Mouse (Mus musculus) heart, adult 18-20 months (tissue): ENCODE results near the gene Wdr25. TPM values are rescaled to one million over a fixed set of nuclear protein-coding genes. Genes with fewer than 3 reads are reported as not detected.

Experiments used
- DNase-seq, 2 experiments: peaks; one replicate each; pipeline ENCODE4 v3.0.0; 2021 to 2022; ENCODE audit warnings: mixed read lengths in 1 of 2
- total RNA-seq, 2 experiments: library from RNA; stranded (reverse); gene quantifications; 2 replicates each; pipeline ENCODE4 v1.2.3; 2021

Wdr25 gene
- total RNA-seq, 2 experiments from 2014 or later: 4.7 to 5.7 TPM

- no peak for DNase-seq
Measured at GRCm38 (mm10) chr12:108985025-108985424, 91.6 kb downstream of the Wdr25 start.

GRCm38 (mm10) chr12:108987448-108987847, 94.0 kb downstream of the Wdr25 start:
- DNase-seq: no peak

- DNase-seq: peak; percentile 4 to 31
Measured at GRCm38 (mm10) chr12:108990425-108990824, 97.0 kb downstream of the Wdr25 start.

- DNase-seq: no peak
Measured at GRCm38 (mm10) chr12:108993046-108993445, 99.6 kb downstream of the Wdr25 start.

- DNase-seq: peak; percentile 61 to 83
Measured at GRCm38 (mm10) chr12:108994436-108995031, 101.1 kb downstream of the Wdr25 start.

- no peak for DNase-seq
Measured at GRCm38 (mm10) chr12:108995976-108996636, 102.7 kb downstream of the Wdr25 start.

- no peak for DNase-seq
Measured at GRCm38 (mm10) chr12:108997249-108997648, 103.8 kb downstream of the Wdr25 start.

GRCm38 (mm10) chr12:109002978-109003377, 109.5 kb downstream of the Wdr25 start:
- DNase-seq: no peak

GRCm38 (mm10) chr12:109010070-109010649, 116.7 kb downstream of the Wdr25 start:
- no peak for DNase-seq

- DNase-seq: no peak
Measured at GRCm38 (mm10) chr12:109022181-109022691, 128.8 kb downstream of the Wdr25 start.

GRCm38 (mm10) chr12:109022966-109023365, 129.5 kb downstream of the Wdr25 start:
- no peak for DNase-seq

GRCm38 (mm10) chr12:109023780-109024179, 130.3 kb downstream of the Wdr25 start:
- no peak for DNase-seq

- DNase-seq: no peak
Measured at GRCm38 (mm10) chr12:109037026-109037425, 143.6 kb downstream of the Wdr25 start.

- no peak for DNase-seq
Measured at GRCm38 (mm10) chr12:109038179-109038819, 144.9 kb downstream of the Wdr25 start.

- no peak for DNase-seq
Measured at GRCm38 (mm10) chr12:109039311-109039710, 145.9 kb downstream of the Wdr25 start.

- no peak for DNase-seq
Measured at GRCm38 (mm10) chr12:109044497-109044896, 151.1 kb downstream of the Wdr25 start.

GRCm38 (mm10) chr12:109045581-109045980, 152.2 kb downstream of the Wdr25 start:
- DNase-seq: no peak

GRCm38 (mm10) chr12:109049949-109050348, 156.5 kb downstream of the Wdr25 start:
- DNase-seq: no peak

GRCm38 (mm10) chr12:109053020-109053806, 159.8 kb downstream of the Wdr25 start:
- DNase-seq: no peak

- no peak for DNase-seq
Measured at GRCm38 (mm10) chr12:109057736-109058135, 164.3 kb downstream of the Wdr25 start.

GRCm38 (mm10) chr12:109058660-109059059, 165.2 kb downstream of the Wdr25 start:
- no peak for DNase-seq

- DNase-seq: peak in 1 of 2 experiments; percentile 23
Measured at GRCm38 (mm10) chr12:109067561-109068135, 174.2 kb downstream of the Wdr25 start.
